Mouse (Mus musculus) megakaryocyte-erythroid progenitor cell, adult 5-6 weeks (primary cell): ENCODE data around the gene Olfr1423. TPM values are rescaled to one million over a fixed set of nuclear protein-coding genes. Genes with fewer than 3 reads are reported as not detected.
"Not testable (repeated sequence)": the region's sequence is repeated elsewhere in the genome, so short reads cannot be mapped to it uniquely, and the experiment has no call there.

Source experiments
- ATAC-seq: replicated peaks from 2 replicates; pipeline ENCODE4 v1.8.0; 2016; ENCODE audit warnings: mild to moderate bottlenecking, inconsistent platforms; ENCODE audit not compliant: severe bottlenecking, poor library complexity, low FRiP score, low TSS enrichment
- total RNA-seq, 2 experiments: library from RNA; stranded (forward) in 1 of 2; stranded (reverse) in 1 of 2; fragments of 200-1000, 215-1000 nt in 1 of 2; fragments of >200 nt in 1 of 2; fragmentation: Nextera tagmentation in 1 of 2; gene quantifications; 2 replicates each; pipeline ENCODE4 v1.2.3; 2014 to 2017

Olfr1423 gene
- total RNA-seq, 2 experiments from 2014 or later, result not detected

DNA sequence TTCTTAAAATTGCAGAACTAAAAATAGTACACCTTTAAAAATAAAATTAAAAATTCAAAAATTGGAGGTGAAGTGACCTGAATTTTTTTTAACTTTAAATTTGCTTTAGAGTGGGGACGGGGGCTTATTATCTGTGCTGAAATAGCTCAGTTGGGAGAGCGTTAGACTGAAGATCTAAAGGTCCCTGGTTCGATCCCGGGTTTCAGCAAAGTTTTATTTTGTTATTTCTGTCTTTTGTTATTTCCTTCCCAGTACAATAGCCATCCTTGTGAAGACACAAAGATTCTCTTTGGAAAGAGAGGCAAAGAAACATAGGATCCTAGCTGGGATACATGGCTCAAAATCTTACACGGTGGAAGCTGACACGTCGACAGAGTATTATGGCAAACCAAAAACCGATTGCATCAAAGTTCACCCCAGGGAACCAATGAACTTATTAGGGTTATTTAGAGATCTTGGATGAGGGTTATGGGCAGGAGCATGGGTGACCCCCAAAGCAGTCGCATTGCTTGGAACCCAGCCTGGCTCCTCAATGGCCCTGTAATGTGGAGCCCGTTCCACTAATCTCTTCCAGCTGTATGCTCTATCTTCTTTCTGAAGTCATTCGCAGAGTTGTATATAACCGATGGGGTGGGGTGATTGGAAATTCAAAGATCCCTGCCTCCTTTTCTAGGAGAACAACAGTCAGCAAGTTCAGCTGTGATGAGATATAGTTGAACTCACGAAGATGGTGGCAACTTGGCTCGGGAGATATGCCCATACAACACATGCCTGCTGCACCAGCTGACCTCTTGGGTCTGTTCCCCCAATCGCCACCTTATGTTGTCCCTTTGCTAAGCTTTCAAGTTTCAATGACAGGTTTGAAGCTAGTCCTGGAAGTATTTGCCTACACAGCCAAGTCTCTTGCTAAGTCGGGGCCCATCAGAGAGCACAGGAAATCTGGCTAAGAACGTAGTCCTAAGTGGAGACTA, 32.4 kb downstream of the Olfr1423 start:
- no peak for ATAC-seq

DNA sequence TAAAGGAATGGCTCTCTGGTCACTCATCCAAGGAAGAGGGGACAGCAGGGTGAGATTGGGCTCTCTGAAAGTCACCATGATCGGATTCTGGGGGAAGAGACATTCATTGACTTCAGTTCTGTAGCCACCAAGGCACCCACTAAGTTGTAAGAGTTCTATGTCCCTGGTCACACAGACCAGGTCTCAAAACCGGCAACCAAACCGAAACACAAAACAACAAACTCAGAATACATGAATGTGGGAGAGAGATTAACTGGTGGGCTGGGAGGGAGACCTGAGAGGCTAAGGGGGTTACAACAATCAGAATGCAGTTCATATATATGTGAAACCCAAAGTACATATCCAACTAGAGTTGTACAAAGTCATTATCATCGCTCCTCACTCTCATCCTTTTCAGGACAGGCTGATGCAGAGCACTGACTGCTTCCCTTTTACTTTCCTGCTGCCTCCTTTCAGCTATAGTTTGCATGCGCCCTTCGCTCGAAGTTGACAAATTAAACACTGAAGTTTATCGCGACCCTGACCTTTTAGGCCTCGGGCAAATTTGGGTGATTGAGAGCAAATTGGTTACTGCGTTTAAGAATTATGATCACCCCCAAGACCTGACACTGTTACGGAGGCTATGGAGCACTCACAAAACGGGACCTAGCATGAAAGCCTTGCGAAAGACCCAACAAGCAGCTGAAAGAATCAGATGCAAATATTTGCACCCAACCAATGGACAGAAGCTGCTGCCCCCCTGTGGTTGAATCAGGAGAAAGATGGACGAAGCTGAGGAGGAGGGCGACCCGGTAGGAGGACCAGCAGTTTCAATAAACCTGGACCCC, 33.8 kb downstream of the Olfr1423 start:
- no peak for ATAC-seq

DNA sequence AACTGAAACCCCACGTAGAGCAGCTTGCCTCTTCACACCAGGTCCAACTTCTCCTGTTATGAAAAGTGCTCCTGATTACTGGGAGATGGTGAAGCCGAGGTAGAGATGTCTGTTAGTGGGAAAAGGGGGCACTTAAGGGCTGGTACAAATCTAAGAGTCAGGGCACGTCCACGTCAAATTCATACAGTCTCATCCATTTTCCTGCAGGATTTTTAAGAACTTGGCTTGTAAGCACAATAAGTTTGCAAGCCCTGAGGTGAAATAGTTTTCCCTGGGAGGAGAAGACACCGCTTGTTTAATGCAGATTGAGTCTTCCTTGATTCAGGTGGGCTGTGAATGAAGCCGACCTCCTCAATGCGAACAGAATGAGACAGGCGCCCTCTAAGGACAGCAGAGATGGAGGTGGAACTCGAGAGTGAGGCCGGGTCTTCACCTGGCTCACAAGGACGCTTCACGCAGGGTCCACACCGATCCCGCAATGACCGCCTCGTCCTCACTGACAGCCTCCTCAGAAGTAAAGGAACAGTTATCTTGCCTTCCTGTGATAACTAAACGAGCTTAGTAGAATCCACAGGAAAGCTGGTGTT, 34.7 kb downstream of the Olfr1423 start:
- no peak for ATAC-seq

DNA sequence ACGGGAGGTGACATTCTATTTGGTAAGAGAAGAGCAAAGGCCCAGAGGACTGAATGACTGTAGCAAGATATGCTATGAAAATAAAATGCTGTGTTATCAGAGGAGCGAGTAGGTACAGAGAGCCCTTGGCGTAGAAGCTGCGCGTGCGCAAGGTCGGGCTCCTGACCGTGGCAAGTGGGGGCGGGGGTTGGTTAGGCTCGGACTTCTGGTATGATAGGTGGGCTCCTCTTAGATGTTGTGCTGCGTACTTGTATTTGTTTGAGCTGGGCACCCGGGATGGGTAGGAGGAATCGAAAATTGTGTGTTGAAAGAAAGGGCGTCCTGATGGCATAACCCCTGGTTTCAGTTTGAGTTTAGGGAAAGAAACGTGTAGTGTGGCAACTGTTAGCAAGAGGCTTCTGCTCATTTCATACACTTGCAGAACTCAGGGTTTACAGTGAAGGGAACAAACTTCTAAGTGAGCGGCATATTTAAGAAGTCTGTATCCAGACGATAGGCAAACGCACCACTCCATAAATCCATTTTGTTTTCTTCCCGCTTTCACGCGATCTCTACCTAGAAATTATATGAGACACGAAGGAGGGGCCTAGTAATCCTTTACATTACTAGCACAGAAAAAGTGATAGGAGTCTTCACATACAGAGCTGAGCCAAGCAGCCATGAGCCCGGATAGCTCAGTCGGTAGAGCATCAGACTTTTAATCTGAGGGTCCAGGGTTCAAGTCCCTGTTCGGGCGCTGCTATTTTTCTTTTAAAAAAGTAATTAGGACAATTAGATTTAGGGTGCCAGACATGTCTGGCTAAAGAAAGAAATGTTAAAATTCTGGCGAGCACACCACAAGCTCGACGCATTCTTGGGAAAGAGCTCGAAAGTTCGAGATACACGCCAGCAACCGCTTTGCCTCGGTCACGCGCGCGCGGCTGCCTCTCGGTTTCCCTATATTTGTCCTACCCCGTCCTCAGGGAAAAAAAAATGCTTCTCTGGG, 35.4 kb downstream of the Olfr1423 start:
- ATAC-seq, result peak; percentile 43

DNA sequence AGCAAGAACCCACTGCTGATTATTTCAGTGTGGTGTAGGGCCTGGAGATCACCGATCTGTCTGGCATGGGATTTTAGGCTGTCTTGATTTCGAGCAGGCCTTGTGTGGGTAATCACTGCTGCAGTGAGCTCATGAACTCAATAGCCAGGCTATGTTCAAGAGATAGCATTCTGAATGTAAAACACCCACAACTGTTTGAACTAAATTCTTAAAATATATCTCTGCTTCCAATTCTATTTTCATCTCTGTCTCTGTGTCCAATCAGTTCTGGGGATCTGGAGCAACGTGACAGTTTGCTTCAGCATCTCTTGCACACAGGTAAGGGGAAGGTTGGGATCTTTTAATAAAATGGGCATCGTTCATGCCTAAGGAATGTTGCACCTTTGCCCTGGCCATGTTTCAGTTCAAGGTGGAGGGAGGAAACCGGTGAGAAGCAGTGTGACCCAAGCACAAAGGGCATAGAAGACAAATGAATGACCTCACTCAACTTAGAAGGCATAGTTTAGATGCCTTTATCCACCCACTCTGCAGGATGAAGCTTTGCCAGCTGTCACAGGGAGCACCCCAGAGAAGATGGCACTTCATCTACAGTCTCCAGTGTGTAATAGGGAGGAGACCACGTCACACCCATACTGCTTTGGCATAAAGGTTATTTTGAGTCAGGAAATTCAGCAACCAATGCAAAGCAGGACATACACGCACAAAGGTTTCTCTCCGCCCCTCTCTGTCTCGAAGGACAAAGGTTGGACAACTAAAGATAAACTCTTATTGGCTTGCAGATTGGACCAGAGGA, 36.7 kb downstream of the Olfr1423 start:
- peak; percentile 25 for ATAC-seq

DNA sequence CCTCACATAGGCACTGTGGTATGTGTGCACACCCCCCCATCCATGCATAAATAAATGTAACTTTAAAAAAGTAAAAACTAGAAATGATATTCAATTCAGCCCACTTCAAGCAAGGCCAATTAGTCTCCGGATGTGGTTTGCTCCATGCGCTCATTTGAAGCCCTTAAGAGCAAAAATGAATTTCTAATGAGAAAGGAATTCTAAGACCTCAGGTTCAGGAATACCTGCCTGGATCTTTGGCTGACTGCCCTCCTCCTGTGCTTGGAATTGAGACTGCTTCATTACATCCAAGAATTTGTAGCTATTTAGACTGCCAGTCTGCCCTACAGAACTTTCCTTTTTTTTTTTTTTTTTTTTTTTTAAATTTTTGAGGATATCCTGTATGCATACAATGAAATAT, 37.5 kb downstream of the Olfr1423 start:
- ATAC-seq, result no peak

DNA sequence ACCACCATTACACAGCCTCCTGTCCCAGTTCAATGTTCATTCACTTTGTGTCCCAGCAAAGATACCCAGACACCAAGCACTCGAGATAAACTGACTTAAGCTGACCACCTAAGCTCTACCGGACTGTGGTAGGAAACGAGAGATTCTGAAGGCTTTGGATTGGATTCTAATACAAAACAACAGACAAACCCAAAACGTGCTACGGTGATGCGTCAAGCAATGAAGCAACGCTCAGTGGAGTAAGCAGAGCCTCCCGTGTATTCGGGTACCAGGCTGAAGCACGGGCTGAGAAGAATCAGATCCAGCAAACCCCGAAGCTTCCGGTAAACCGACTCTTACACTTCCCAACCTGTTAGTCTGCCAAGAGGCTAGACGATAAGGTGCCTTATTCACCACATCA, 38.3 kb downstream of the Olfr1423 start:
- ATAC-seq, result no peak

DNA sequence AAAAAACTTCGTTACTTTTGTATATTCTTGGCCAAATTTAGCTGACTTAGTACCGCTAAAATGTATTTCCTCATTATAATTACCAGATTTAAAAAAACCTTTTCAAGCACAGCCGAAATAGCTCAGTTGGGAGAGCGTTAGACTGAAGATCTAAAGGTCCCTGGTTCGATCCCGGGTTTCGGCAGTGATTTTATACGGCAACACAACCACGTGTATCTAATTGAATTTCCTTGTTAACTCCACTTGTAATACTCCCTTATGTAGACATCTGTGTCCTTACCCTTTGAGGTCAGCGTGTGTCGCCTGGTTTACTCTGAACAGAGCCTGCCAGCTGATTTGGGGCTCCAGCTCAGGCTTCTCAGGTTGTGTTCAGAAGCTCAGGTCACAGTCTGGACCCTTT, 39.0 kb downstream of the Olfr1423 start:
- ATAC-seq, result peak; percentile 68

DNA sequence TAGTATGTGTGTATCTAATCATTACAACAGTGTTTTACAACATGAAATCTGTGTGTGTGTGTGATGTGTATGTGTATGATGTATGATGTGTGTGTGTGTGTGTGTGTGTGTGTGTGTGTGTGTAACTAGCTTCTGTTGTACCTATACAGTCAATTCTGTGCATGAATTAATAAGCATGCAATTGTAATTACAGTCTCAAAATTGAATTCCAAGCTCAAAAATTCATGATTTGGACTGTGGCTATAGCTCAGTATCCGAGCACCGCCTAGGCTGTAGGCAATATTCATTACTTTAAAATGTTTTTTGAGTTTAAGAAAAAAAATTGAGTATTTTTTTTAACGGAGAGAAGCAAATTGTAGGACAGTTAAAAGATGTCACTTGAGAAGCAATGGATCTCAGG, 39.4 kb downstream of the Olfr1423 start:
- ATAC-seq, result no peak

DNA sequence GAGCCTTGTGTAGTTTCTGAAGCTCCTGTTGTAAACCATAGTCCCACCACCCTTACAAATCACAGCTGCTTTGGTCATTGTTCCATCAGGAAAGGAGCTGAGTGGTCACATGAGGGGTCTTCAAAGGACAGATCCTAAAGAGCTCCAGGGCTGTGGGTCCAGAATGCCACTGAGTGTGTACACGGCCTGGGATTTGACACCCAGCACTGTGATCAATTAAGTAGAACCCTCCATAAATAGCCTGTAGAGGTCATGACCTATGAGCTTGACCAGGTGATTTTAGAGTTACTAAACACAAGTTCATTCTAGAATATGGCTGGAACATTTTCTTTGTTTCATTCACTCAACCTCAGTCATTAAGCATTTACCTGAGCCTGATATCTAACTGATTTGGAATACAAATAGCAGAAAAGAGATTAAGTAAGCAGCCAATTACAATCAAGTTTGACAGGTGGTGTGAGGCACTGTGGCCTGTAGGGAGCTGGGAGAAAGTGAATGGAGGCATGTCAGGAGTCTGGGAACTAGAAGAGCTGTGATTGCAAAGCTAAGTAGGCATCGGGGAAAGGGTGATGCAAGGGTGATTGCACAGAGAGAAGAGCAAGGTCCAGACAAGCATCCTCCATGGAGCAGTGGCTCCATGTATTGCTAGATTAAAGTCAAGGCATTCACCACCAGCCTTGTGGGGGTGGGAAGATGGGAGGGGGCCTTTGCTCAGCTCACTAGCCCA, 45.2 kb downstream of the Olfr1423 start:
- no peak for ATAC-seq

DNA sequence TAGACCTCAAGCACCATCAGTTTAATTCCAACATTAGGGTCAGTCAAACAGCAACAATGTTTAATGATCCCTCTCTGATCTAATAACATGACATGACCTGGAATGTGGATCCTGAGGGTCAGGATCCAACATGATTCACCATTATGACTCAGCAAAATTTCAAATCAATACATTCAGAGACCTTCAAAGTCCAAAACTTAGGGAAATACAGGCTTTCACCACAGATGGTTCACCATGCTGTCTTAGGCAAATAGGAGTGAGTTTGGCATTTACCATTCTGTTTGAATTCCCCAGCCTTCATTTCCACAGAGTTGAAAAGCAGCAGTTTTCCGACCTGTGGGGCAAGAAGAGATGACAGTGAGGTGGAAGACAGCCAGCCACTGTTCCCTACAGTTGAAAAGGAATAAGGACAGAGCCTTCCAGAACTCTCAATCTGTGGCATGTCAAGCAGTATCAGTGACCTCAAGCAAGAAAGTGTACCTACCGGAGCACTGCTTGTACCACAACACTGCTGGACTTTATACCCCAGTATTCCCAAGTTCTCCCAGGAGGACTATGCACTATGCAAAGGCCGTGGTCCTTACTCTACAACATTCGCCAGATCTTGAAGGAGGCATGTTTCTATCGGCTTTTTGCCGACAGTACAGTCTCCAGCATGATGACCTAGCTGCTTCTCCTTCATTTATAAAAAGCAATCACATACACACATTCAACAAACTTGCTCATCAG, 46.2 kb downstream of the Olfr1423 start:
- ATAC-seq, result no peak

DNA sequence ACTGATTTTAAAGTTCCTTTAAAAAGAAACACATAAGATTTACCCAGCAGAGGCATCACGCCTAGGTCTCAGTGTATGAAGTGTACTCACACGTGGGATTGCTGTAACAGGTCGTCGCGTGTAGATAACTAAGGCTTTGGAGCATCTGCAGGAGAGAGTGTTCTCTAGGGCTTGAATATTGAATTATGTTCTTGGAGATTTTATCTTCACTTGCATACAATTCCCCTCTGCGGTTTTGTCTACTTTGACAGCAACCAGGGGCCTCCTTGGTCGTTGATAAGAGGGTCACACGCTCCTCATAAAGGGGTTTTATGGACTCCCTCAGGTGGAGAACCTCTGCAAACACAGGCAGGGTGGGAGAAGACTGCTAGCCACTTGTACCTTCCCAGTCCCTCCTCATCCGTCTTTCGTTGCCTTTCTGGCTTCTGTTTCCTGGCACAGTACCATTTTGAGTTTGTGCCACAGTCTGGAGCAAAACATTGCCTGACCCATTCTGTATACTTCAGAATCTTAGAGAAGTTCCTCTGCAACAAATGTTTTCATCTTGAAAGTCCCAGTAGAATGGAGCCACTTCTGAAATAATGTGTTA, 48.6 kb downstream of the Olfr1423 start:
- ATAC-seq, result no peak

DNA sequence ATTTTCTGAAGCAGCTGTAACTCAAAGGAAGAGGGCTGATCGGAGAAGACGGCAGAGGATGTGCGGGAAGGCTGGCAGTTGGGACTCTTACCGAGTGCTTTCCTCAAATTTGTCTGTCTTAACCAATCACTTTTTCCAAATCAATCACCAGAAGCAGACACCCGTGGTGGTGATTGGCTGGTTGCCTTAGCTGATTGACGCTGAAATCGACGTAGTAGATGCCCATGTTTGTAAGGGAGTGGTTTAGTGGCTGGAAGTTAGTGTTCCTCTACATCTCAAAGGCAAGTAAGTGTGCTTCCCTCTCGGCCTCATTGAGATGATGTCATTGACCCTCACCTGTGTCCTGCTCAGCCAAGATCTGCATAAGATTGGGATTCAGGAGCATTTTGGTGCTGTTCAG, 49.1 kb downstream of the Olfr1423 start:
- no peak for ATAC-seq

DNA sequence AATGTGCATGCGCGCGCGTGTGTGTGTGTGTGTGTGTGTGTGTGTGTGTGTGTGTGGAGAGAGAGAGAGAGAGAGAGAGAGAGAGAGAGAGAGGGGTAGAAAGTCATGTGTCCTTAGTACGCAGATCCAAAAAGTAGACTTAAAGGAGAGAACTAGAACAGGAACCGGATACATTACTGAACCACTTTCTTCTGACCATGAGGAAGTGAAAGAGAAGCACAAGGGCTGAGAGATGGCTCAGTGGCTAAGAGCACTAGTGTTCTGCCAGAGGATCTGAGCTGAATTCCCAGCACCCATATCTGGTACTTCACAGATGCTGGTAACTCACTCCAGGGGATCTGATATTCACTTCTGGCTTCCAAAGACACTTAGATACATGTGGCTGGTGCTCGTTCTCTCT, 51.8 kb downstream of the Olfr1423 start:
- no peak for ATAC-seq

DNA sequence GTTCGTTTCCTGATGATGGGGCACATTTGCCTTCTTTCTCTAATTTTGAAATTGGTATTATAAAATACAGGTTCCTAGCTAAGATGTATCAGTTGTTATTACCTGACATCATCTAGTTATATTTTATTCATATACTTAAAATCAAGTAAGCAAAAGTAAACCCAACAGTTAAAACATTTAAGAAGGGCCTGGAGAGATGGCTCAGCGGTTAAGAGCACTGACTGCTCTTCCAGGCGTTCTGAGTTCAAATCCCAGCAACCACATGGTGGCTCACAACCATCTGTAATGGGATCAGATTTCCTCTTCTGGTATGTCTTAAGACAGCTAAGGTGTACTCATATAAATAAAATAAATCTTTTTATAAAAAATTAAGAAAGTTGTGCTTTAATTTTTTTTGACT, 53.3 kb downstream of the Olfr1423 start:
- ATAC-seq, result no peak

DNA sequence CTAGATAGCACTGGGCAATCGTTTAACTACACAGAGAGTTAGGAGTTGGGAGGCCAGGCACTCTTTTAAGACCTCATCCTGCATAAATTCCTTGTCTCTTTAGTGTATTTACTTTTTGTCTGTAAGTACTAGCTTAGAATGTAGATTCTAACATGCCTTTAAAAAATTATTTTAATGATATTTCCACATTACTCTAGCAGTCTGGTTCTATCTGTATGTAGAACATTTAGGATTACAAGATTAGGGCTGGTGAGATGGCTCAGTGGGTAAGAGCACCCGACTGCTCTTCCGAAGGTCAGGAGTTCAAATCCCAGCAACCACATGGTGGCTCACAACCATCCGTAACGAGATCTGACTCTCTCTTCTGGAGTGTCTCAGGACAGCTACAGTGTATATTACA, 56.5 kb downstream of the Olfr1423 start:
- not testable (repeated sequence) for ATAC-seq
